Mouse (Mus musculus) stomach, postnatal 0 days (tissue): ENCODE measurements around the gene Trim2. TPM values are rescaled to one million over a fixed set of nuclear protein-coding genes. Genes with fewer than 3 reads are reported as not detected.

Source experiments
- ATAC-seq: fragments of 200-750 bp; cut with Nextera tagmentation; 2 replicates; pipeline ENCODE4 v1.8.0; 2017; ENCODE audit not compliant: low FRiP score, low TSS enrichment
- DNase-seq: peaks from one replicate; pipeline ENCODE4 v3.0.0-alpha.2; 2016; ENCODE audit warnings: low spot score
- H3K27ac ChIP-seq: fragments of 300-500 bp; sonication (generic); replicated peaks from 2 replicates; pipeline ENCODE4 v1.5.1; 2014; ENCODE audit warnings: mild to moderate bottlenecking, control low read depth
- H3K27me3 ChIP-seq: fragments of 300-500 bp; sonication (generic); 2 replicates; pipeline ENCODE4 v1.6.1; 2014; ENCODE audit warnings: low read length; ENCODE audit not compliant: control insufficient read depth, insufficient read depth
- H3K36me3 ChIP-seq: fragments of 300-500 bp; sonication (generic); 2 replicates; pipeline ENCODE4 v1.6.1; 2014; ENCODE audit warnings: low read length, mixed read lengths; ENCODE audit not compliant: control insufficient read depth, insufficient read depth
- H3K4me1 ChIP-seq: fragments of 300-500 bp; sonication (generic); replicated peaks from 2 replicates; pipeline ENCODE4 v1.6.1; 2014; ENCODE audit warnings: antibody characterized with exemption; ENCODE audit not compliant: control insufficient read depth, insufficient read depth
- H3K4me2 ChIP-seq: fragments of 300-500 bp; sonication (generic); replicated peaks from 2 replicates; pipeline ENCODE4 v1.6.1; 2014; ENCODE audit warnings: low read depth, mild to moderate bottlenecking, control low read depth, moderate library complexity
- H3K4me3 ChIP-seq: fragments of 300-500 bp; sonication (generic); 2 replicates; pipeline ENCODE4 v1.5.1; 2014; ENCODE audit warnings: low read depth, low read length, control low read depth
- H3K9ac ChIP-seq: fragments of 300-500 bp; sonication (generic); 2 replicates; pipeline ENCODE4 v1.6.1; 2014; ENCODE audit warnings: mild to moderate bottlenecking, low read length, control low read depth, mixed read lengths
- H3K9me3 ChIP-seq: fragments of 300-500 bp; sonication (generic); 2 replicates; pipeline ENCODE4 v1.6.1; 2016; ENCODE audit warnings: low read length; ENCODE audit not compliant: control insufficient read depth
- CTCF ChIP-seq: IDR thresholded peaks from 2 replicates; pipeline ENCODE4 v1.5.1; 2016; ENCODE audit warnings: antibody characterized with exemption, low read depth, mild to moderate bottlenecking, moderate library complexity
- EP300 ChIP-seq: optimal IDR thresholded peaks from 2 replicates; pipeline ENCODE3; 2016; ENCODE audit warnings: antibody characterized with exemption
- WGBS: fragments of 180-500 bp; shearing (Covaris S2); extraction: QIAGEN DNeasy Blood & Tissue Kit; methylation state at CpG from one replicate; pipeline ENCODE4 v1.1.7; 2014; 5-methylcytosine and 5-hydroxymethylcytosine counted together
- polyA plus RNA-seq: library from polyadenylated mRNA; unstranded; fragments of >200 nt; fragmentation: Nextera tagmentation; extraction: Ambion mirVana; gene quantifications from 2 replicates; pipeline ENCODE4 v1.2.1, GENCODE M21; 2015

Gene Trim2
- polyA plus RNA-seq, 1 experiment from 2014 or later = 30.7 TPM

- no peaks in the 10 kb centered on the region for H3K36me3 ChIP-seq
- TF ChIP-seq CTCF (no peak), EP300 (no peak)
- H3K9me3 ChIP-seq = no peaks in the 10 kb centered on the region
- ATAC-seq (0 out of 2 replicates have a peak, but pooled peaks have one; percentile 36), DNase-seq (no peak)
- H3K9ac ChIP-seq = no peak overlapping the region
- no peaks in the 10 kb centered on the region for H3K27me3 ChIP-seq
- peaks cover 4% of the 10 kb centered on the region; the same call in 1 of the 2 replicates for H3K4me1 ChIP-seq
- no peak overlapping the region for H3K4me2 ChIP-seq
- no peak overlapping the region for H3K4me3 ChIP-seq
- WGBS = 76% methylated on average over 4 of the region's 4 CpGs
- peak overlapping the region; percentile 31; the same call in 1 of the 2 replicates for H3K27ac ChIP-seq
Measured at GRCm38 (mm10) chr3:84347426-84347825, 40.7 kb upstream of the Trim2 start.

GRCm38 (mm10) chr3:84346456-84347150 lies 39.9 kb upstream of the Trim2 start:
- TF ChIP-seq CTCF (peak; percentile 56), EP300 (no peak)
- WGBS = 50% methylated on average over 10 of the region's 10 CpGs
- no peaks in the 10 kb centered on the region for H3K27me3 ChIP-seq

GRCm38 (mm10) chr3:84345646-84345980 lies 38.9 kb upstream of the Trim2 start:
- Histone ChIP-seq H3K27ac (no peak overlapping the region), H3K9me3 (no peaks in the 10 kb centered on the region), H3K4me1 (peaks cover 4% of the 10 kb centered on the region; the same call in 1 of the 2 replicates), H3K9ac (no peak overlapping the region; the same call in 1 of the 2 replicates), H3K4me3 (peak overlapping the region; percentile 29), H3K36me3 (no peaks in the 10 kb centered on the region), H3K27me3 (no peaks in the 10 kb centered on the region), H3K4me2 (peak overlapping the region; percentile 79)
- no peak for DNase-seq
- TF ChIP-seq EP300 (no peak), CTCF (no peak)
- ATAC-seq = no peak
- 64% methylated on average over 6 of the region's 6 CpGs for WGBS

More at GRCm38 (mm10) chr3:84346456-84347150, 39.9 kb upstream of the Trim2 start:
- DNase-seq = no peak
- Histone ChIP-seq H3K36me3 (no peaks in the 10 kb centered on the region), H3K27ac (no peak overlapping the region), H3K4me3 (no peak overlapping the region), H3K9ac (no peak overlapping the region), H3K4me1 (peaks cover 4% of the 10 kb centered on the region; the same call in 1 of the 2 replicates), H3K9me3 (no peaks in the 10 kb centered on the region), H3K4me2 (no peak overlapping the region)
- no peak for ATAC-seq

GRCm38 (mm10) chr3:84344725-84345645 lies 38.3 kb upstream of the Trim2 start:
- no peaks in the 10 kb centered on the region for H3K36me3 ChIP-seq
- peak overlapping the region; percentile 41; the same call in 1 of the 2 replicates for H3K9ac ChIP-seq
- ATAC-seq (no peak; the same call in none of the 2 replicates), DNase-seq (peak; percentile 87)
- H3K4me3 ChIP-seq = peak overlapping the region; percentile 29
- peak overlapping the region; percentile 79 for H3K4me2 ChIP-seq
- 7% methylated on average over 28 of the region's 28 CpGs for WGBS
- no peaks in the 10 kb centered on the region for H3K9me3 ChIP-seq
- no peaks in the 10 kb centered on the region for H3K27me3 ChIP-seq
- peak overlapping the region; percentile 67; the same call in 1 of the 2 replicates for H3K27ac ChIP-seq
- peaks cover 4% of the 10 kb centered on the region; the same call in 1 of the 2 replicates for H3K4me1 ChIP-seq
- no peak for TF ChIP-seq EP300
- TF ChIP-seq CTCF = peak; percentile 92

- H3K9ac ChIP-seq = no peak overlapping the region
- H3K27ac ChIP-seq = no peak overlapping the region
- peaks cover 4% of the 10 kb centered on the region; the same call in 1 of the 2 replicates for H3K4me1 ChIP-seq
- ATAC-seq (no peak), DNase-seq (no peak)
- TF ChIP-seq EP300 = no peak
- no peak for TF ChIP-seq CTCF
- no peaks in the 10 kb centered on the region for H3K9me3 ChIP-seq
- 91% methylated on average over 9 of the region's 9 CpGs for WGBS
- no peak overlapping the region for H3K4me2 ChIP-seq
- no peaks in the 10 kb centered on the region for H3K36me3 ChIP-seq
- H3K27me3 ChIP-seq = no peaks in the 10 kb centered on the region
- no peak overlapping the region for H3K4me3 ChIP-seq
Measured at GRCm38 (mm10) chr3:84343101-84343500, 36.4 kb upstream of the Trim2 start.
